Mouse (Mus musculus): Measurements from ENCODE around the gene Eva1b. TPM values are rescaled to one million over a fixed set of nuclear protein-coding genes. Genes with fewer than 3 reads are reported as not detected.

The Eva1b gene
- polyA plus RNA-seq, 1 experiment from 2014 or later = 70.2 TPM

- under 1% methylated on average over 67 of the region's 67 CpGs for whole genome bisulfite sequencing
- H3K4me2 ChIP-seq (replicated peaks; ENCODE audit: low read depth, low read length) = peak overlapping the region; percentile 88
Measured at GRCm38 (mm10) chr4:126148161-126148961, 817 bp downstream of the Eva1b start.

GRCm38 (mm10) chr4:126149041-126149676 lies 1.6 kb downstream of the Eva1b start:
- WGBS = 20% methylated on average over 41 of the region's 42 CpGs
- no peak for ATAC-seq (ENCODE audit: insufficient number of reproducible peaks, insufficient read depth, low FRiP score, low read depth)
- H3K4me3 ChIP-seq (ENCODE audit: low read depth, low read length) = peak overlapping the region; percentile 65
- peaks cover 39% of the 10 kb centered on the region for H3K4me1 ChIP-seq (ENCODE audit: control insufficient read depth, insufficient read depth, low read length)
- no peaks in the 10 kb centered on the region for H3K9me3 ChIP-seq (ENCODE audit: control insufficient read depth, low read depth, low read length)
- no peaks in the 10 kb centered on the region for H3K27me3 ChIP-seq (ENCODE audit: control insufficient read depth, insufficient read depth, low read length)
- peak overlapping the region; percentile 88 for H3K4me2 ChIP-seq (replicated peaks; ENCODE audit: low read depth, low read length)
- peak overlapping the region; percentile 76 for H3K9ac ChIP-seq (replicated peaks; ENCODE audit: low read depth, low read length)
- peaks cover 8% of the 10 kb centered on the region for H3K36me3 ChIP-seq (ENCODE audit: control insufficient read depth, insufficient read depth, low read length)
- H3K27ac ChIP-seq (ENCODE audit: low read length) = peak overlapping the region; percentile 92

More at GRCm38 (mm10) chr4:126148161-126148961, 817 bp downstream of the Eva1b start:
- Histone ChIP-seq H3K9ac (replicated peaks; ENCODE audit: low read depth, low read length) (peak overlapping the region; percentile 76), H3K36me3 (ENCODE audit: control insufficient read depth, insufficient read depth, low read length) (peaks cover 8% of the 10 kb centered on the region), H3K9me3 (ENCODE audit: control insufficient read depth, low read depth, low read length) (no peaks in the 10 kb centered on the region), H3K27ac (ENCODE audit: low read length) (peak overlapping the region; percentile 92), H3K4me1 (ENCODE audit: control insufficient read depth, insufficient read depth, low read length) (peaks cover 39% of the 10 kb centered on the region), H3K27me3 (ENCODE audit: control insufficient read depth, insufficient read depth, low read length) (no peaks in the 10 kb centered on the region), H3K4me3 (ENCODE audit: low read depth, low read length) (peak overlapping the region; percentile 65)
- peak; percentile 69 for ATAC-seq (ENCODE audit: insufficient number of reproducible peaks, insufficient read depth, low FRiP score, low read depth)

- no peak for ATAC-seq (ENCODE audit: insufficient number of reproducible peaks, insufficient read depth, low FRiP score, low read depth)
- H3K4me3 ChIP-seq (ENCODE audit: low read depth, low read length) = peak overlapping the region; percentile 65
- H3K9ac ChIP-seq (replicated peaks; ENCODE audit: low read depth, low read length) = peak overlapping the region; percentile 76; the same call in 1 of the 2 replicates
Measured at GRCm38 (mm10) chr4:126149798-126150197, 2.3 kb downstream of the Eva1b start.

GRCm38 (mm10) chr4:126150297-126150948 lies 2.9 kb downstream of the Eva1b start:
- no peaks in the 10 kb centered on the region for H3K9me3 ChIP-seq (ENCODE audit: control insufficient read depth, low read depth, low read length)
- 27% methylated on average over 16 of the region's 16 CpGs for WGBS
- 0 out of 2 replicates have a peak overlapping the region, but pooled peaks have one; percentile 76 for H3K9ac ChIP-seq (replicated peaks; ENCODE audit: low read depth, low read length)
- H3K27me3 ChIP-seq (ENCODE audit: control insufficient read depth, insufficient read depth, low read length) = no peaks in the 10 kb centered on the region
- H3K4me3 ChIP-seq (ENCODE audit: low read depth, low read length) = peak overlapping the region; percentile 65
- peak overlapping the region; percentile 92 for H3K27ac ChIP-seq (ENCODE audit: low read length)
- peaks cover 44% of the 10 kb centered on the region for H3K4me1 ChIP-seq (ENCODE audit: control insufficient read depth, insufficient read depth, low read length)
- peaks cover 8% of the 10 kb centered on the region for H3K36me3 ChIP-seq (ENCODE audit: control insufficient read depth, insufficient read depth, low read length)
- H3K4me2 ChIP-seq (replicated peaks; ENCODE audit: low read depth, low read length) = peak overlapping the region; percentile 88
- peak; percentile 66 for ATAC-seq (ENCODE audit: insufficient number of reproducible peaks, insufficient read depth, low FRiP score, low read depth)

More at GRCm38 (mm10) chr4:126149798-126150197, 2.3 kb downstream of the Eva1b start:
- Histone ChIP-seq H3K27me3 (ENCODE audit: control insufficient read depth, insufficient read depth, low read length) (no peaks in the 10 kb centered on the region), H3K9me3 (ENCODE audit: control insufficient read depth, low read depth, low read length) (no peaks in the 10 kb centered on the region), H3K36me3 (ENCODE audit: control insufficient read depth, insufficient read depth, low read length) (peaks cover 8% of the 10 kb centered on the region), H3K4me2 (replicated peaks; ENCODE audit: low read depth, low read length) (peak overlapping the region; percentile 88), H3K4me1 (ENCODE audit: control insufficient read depth, insufficient read depth, low read length) (peaks cover 39% of the 10 kb centered on the region), H3K27ac (ENCODE audit: low read length) (peak overlapping the region; percentile 92)
- 33% methylated on average over 10 of the region's 10 CpGs for WGBS

GRCm38 (mm10) chr4:126150949-126151320 lies 3.4 kb downstream of the Eva1b start:
- Histone ChIP-seq H3K9ac (replicated peaks; ENCODE audit: low read depth, low read length) (no peak overlapping the region), H3K27ac (ENCODE audit: low read length) (peak overlapping the region; percentile 92), H3K4me2 (replicated peaks; ENCODE audit: low read depth, low read length) (peak overlapping the region; percentile 88), H3K27me3 (ENCODE audit: control insufficient read depth, insufficient read depth, low read length) (no peaks in the 10 kb centered on the region), H3K4me3 (ENCODE audit: low read depth, low read length) (peak overlapping the region; percentile 65), H3K4me1 (ENCODE audit: control insufficient read depth, insufficient read depth, low read length) (peaks cover 49% of the 10 kb centered on the region), H3K36me3 (ENCODE audit: control insufficient read depth, insufficient read depth, low read length) (peaks cover 8% of the 10 kb centered on the region), H3K9me3 (ENCODE audit: control insufficient read depth, low read depth, low read length) (no peaks in the 10 kb centered on the region)
- ATAC-seq (ENCODE audit: insufficient number of reproducible peaks, insufficient read depth, low FRiP score, low read depth) = no peak
- WGBS = 56% methylated on average over 6 of the region's 6 CpGs

- 81% methylated on average over 16 of the region's 16 CpGs for WGBS
- Histone ChIP-seq H3K4me1 (ENCODE audit: control insufficient read depth, insufficient read depth, low read length) (peaks cover 46% of the 10 kb centered on the region), H3K27ac (ENCODE audit: low read length) (no peak overlapping the region), H3K9me3 (ENCODE audit: control insufficient read depth, low read depth, low read length) (no peaks in the 10 kb centered on the region), H3K9ac (replicated peaks; ENCODE audit: low read depth, low read length) (no peak overlapping the region), H3K4me3 (ENCODE audit: low read depth, low read length) (no peak overlapping the region), H3K36me3 (ENCODE audit: control insufficient read depth, insufficient read depth, low read length) (peaks cover 8% of the 10 kb centered on the region), H3K27me3 (ENCODE audit: control insufficient read depth, insufficient read depth, low read length) (no peaks in the 10 kb centered on the region), H3K4me2 (replicated peaks; ENCODE audit: low read depth, low read length) (no peak overlapping the region)
- no peak for ATAC-seq (ENCODE audit: insufficient number of reproducible peaks, insufficient read depth, low FRiP score, low read depth)
Measured at GRCm38 (mm10) chr4:126151701-126152440, 4.3 kb downstream of the Eva1b start.

- WGBS = 55% methylated on average over 14 of the region's 14 CpGs
- Histone ChIP-seq H3K4me1 (ENCODE audit: control insufficient read depth, insufficient read depth, low read length) (peaks cover 40% of the 10 kb centered on the region), H3K27me3 (ENCODE audit: control insufficient read depth, insufficient read depth, low read length) (no peaks in the 10 kb centered on the region)
Measured at GRCm38 (mm10) chr4:126152864-126153263, 5.3 kb downstream of the Eva1b start.

DNA sequence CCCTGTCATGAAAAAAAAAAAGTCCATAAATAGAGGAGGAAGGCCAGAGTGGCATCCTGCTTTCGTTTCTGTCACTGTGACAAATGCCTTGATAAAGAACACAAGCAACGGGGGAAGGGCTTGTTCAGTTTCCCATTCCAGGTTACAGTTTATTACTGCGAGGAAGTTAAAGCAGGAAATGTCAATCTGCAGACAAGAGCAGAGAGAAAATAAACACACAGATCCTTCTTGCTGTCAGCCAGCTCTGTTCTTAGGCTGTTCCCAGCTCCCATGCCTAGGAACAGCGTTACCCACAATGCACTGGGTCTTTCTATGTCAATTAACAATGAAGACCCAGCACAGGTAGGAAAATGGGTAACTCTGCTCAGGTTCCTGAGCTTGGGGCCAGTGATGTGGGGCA lies 7.6 kb downstream of the Eva1b start:
- no peaks in the 10 kb centered on the region for H3K9me3 ChIP-seq (ENCODE audit: control insufficient read depth, low read depth, low read length)
- H3K9ac ChIP-seq (replicated peaks; ENCODE audit: low read depth, low read length) = no peak overlapping the region
- no peaks in the 10 kb centered on the region for H3K27me3 ChIP-seq (ENCODE audit: control insufficient read depth, insufficient read depth, low read length)
- no peak for ATAC-seq (ENCODE audit: insufficient number of reproducible peaks, insufficient read depth, low FRiP score, low read depth)
- H3K27ac ChIP-seq (ENCODE audit: low read length) = peak overlapping the region; percentile 78
- H3K4me1 ChIP-seq (ENCODE audit: control insufficient read depth, insufficient read depth, low read length) = peaks cover 24% of the 10 kb centered on the region
- peaks cover 8% of the 10 kb centered on the region for H3K36me3 ChIP-seq (ENCODE audit: control insufficient read depth, insufficient read depth, low read length)
- no peak overlapping the region for H3K4me2 ChIP-seq (replicated peaks; ENCODE audit: low read depth, low read length)
- H3K4me3 ChIP-seq (ENCODE audit: low read depth, low read length) = no peak overlapping the region
- WGBS = 20% methylated on average over 4 of the region's 4 CpGs

More at GRCm38 (mm10) chr4:126152864-126153263, 5.3 kb downstream of the Eva1b start:
- no peak overlapping the region for H3K27ac ChIP-seq (ENCODE audit: low read length)
- peaks cover 8% of the 10 kb centered on the region for H3K36me3 ChIP-seq (ENCODE audit: control insufficient read depth, insufficient read depth, low read length)
- H3K4me2 ChIP-seq (replicated peaks; ENCODE audit: low read depth, low read length) = no peak overlapping the region
- no peak overlapping the region for H3K4me3 ChIP-seq (ENCODE audit: low read depth, low read length)
- H3K9ac ChIP-seq (replicated peaks; ENCODE audit: low read depth, low read length) = no peak overlapping the region
- no peak for ATAC-seq (ENCODE audit: insufficient number of reproducible peaks, insufficient read depth, low FRiP score, low read depth)
- H3K9me3 ChIP-seq (ENCODE audit: control insufficient read depth, low read depth, low read length) = no peaks in the 10 kb centered on the region
